Comparison of ENCODE assay signal across 8 mouse cellular contexts in the genomic region with DNA sequence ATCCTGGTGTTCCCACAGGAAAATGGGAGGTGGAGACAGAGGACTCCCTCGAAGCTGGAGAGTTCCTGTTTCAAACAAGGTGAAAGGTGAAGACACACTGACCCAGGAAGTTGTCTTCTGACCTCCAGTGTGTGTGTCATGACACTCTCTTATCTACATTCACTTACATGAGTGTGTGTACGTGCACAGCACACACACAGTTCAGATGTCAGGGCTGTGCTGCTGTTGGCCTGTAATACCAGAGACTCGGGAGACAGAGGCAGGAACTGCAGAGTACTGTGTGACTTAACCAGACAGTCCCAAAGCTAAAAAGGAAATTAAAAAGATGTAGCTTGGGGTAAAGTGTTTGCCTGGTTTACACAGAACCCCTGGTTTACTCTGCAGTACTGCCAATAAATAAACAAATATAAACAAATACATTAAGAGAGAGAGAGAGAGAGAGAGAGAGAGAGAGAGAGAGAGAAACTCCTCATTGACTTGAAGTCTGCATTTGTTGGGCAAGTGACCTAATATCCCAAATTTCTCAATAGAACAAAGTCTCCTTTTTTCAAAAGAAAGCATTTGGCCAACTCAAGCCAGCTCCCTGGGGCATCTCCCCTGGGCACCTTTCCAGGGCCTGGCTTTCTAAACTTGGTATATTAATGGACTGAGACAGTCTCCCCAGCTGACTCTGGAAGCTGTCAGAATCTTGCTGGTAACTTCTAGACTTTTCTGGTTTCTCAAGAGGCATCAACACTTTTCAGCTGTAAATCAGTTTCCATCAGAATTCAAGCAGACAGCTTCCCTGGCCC. TPM values are rescaled to one million over a fixed set of nuclear protein-coding genes. Genes with fewer than 3 reads are reported as not detected.
DNase-seq lines count a peak whose midpoint lies in the region; ATAC-seq and TF ChIP-seq lines count a peak whose summit lies in the region.

No protein-coding gene starts in this region.

- H3K4me3 ChIP-seq in lung, embryonic 15.5 days = no peak overlapping the region
- no peak overlapping the region for H3K4me3 ChIP-seq in brown adipose tissue, adult 24 weeks (ENCODE audit: insufficient read depth, low read depth, low read length)
- no peak overlapping the region for H3K4me3 ChIP-seq in kidney, adult 2 months (ENCODE audit: insufficient read depth, low read depth, low read length)
- H3K4me3 ChIP-seq in midbrain, postnatal 0 days (ENCODE audit: low read depth, low read length) = no peak overlapping the region

- H3K9ac ChIP-seq in lung, embryonic 15.5 days = no peak overlapping the region
- no peak overlapping the region for H3K9ac ChIP-seq in midbrain, postnatal 0 days (replicated peaks; ENCODE audit: low read length, poor library complexity, severe bottlenecking)

- ATAC-seq in lung, embryonic 15.5 days (ENCODE audit: borderline replicate concordance, extremely low read depth, low FRiP score, low TSS enrichment) = 0 out of 2 replicates have a peak, but pooled peaks have one; percentile 24
- no peak for ATAC-seq in midbrain, postnatal 0 days (ENCODE audit: low FRiP score)

- TF ChIP-seq POLR2A in kidney, adult 2 months (IDR thresholded peaks at IDR 0.05; ENCODE audit: low read depth, low read length) = no peak

- no peaks in the 10 kb centered on the region for H3K9me3 ChIP-seq in lung, embryonic 15.5 days
- H3K9me3 ChIP-seq in midbrain, postnatal 0 days (ENCODE audit: low read length) = no peaks in the 10 kb centered on the region

- H3K36me3 ChIP-seq in lung, embryonic 15.5 days = no peaks in the 10 kb centered on the region
- no peaks in the 10 kb centered on the region for H3K36me3 ChIP-seq in kidney, adult 2 months (ENCODE audit: control insufficient read depth, insufficient read depth, low read length)
- H3K36me3 ChIP-seq in midbrain, postnatal 0 days (ENCODE audit: insufficient read depth, low read length) = no peaks in the 10 kb centered on the region

- peak overlapping the region; percentile 53; the same call in 1 of the 2 replicates for H3K27ac ChIP-seq in lung, embryonic 15.5 days
- peak overlapping the region; percentile 91 for H3K27ac ChIP-seq in brown adipose tissue, adult 24 weeks (replicated peaks; ENCODE audit: low read depth, low read length)
- peak overlapping the region; percentile 78 for H3K27ac ChIP-seq in kidney, adult 2 months (ENCODE audit: insufficient read depth, low read depth, low read length)
- H3K27ac ChIP-seq in midbrain, postnatal 0 days (ENCODE audit: low read depth, low read length) = no peak overlapping the region

- DNase-seq in lung, postnatal 25 days (ENCODE audit: low spot score) = no peak
- peak; percentile 64 to 68 for DNase-seq in gastrocnemius, adult 8-10 months (ENCODE audit: low spot score in 2 of 2)
- DNase-seq in kidney, adult 2 months = peak; percentile 89
- peak; percentile 79 for DNase-seq in midbrain, postnatal 0 days (ENCODE audit: low spot score)
- no peak for DNase-seq in thymus, adult 18-20 months
- no peak for DNase-seq in urinary bladder, adult 18-20 months (ENCODE audit: low spot score in 2 of 2)

- no peaks in the 10 kb centered on the region for H3K27me3 ChIP-seq in lung, embryonic 15.5 days
- H3K27me3 ChIP-seq in kidney, adult 2 months (replicated peaks; ENCODE audit: control insufficient read depth, insufficient read depth, low read length) = no peaks in the 10 kb centered on the region
- H3K27me3 ChIP-seq in midbrain, postnatal 0 days (ENCODE audit: insufficient read depth, low read length) = no peaks in the 10 kb centered on the region

- TF ChIP-seq CTCF in kidney, adult 2 months (conservative IDR thresholded peaks at IDR 0.05; ENCODE audit: insufficient read depth, insufficient read length, low read depth, low read length) = no peak
- no peak for TF ChIP-seq CTCF in midbrain, postnatal 0 days (IDR thresholded peaks at IDR 0.05)

- H3K4me1 ChIP-seq in lung, embryonic 15.5 days = peaks cover 22% of the 10 kb centered on the region
- H3K4me1 ChIP-seq in brown adipose tissue, adult 24 weeks (ENCODE audit: control insufficient read depth, insufficient read depth, insufficient read length, low read length) = peaks cover 17% of the 10 kb centered on the region; the same call in 1 of the 2 replicates
- peaks cover 16% of the 10 kb centered on the region for H3K4me1 ChIP-seq in kidney, adult 2 months (ENCODE audit: control insufficient read depth, insufficient read depth, low read length)
- no peaks in the 10 kb centered on the region for H3K4me1 ChIP-seq in midbrain, postnatal 0 days (ENCODE audit: insufficient read depth, low read length)

- WGBS in lung, embryonic 15.5 days = 18% methylated on average over 3 of the region's 3 CpGs
- WGBS in kidney, adult 2 months = 35% methylated on average over 3 of the region's 3 CpGs
- 59% methylated on average over 3 of the region's 3 CpGs for WGBS in midbrain, postnatal 0 days

- peak overlapping the region; percentile 38; the same call in 1 of the 2 replicates for H3K4me2 ChIP-seq in lung, embryonic 15.5 days
- no peak overlapping the region for H3K4me2 ChIP-seq in midbrain, postnatal 0 days (ENCODE audit: low read depth, low read length, poor library complexity, severe bottlenecking)

RNA-seq across cellular contexts. Expression of a gene that starts 36.0 kb away (rescaled TPM):
- polyA plus RNA-seq in lung, embryonic 15.5 days (2015; fragmentation: Nextera tagmentation; extraction: Ambion mirVana) = 94.1 and 97.4 TPM in 2 replicates
- 14.7 and 23.5 TPM in 2 replicates for polyA plus RNA-seq in brown adipose tissue, adult 24 weeks (2012; ENCODE audit: insufficient read depth, insufficient read length, missing spikeins)
- total RNA-seq in gastrocnemius, adult 8-10 months (2022) = 10 to 100 TPM; 10.1 to 14.5 (median 12.7) TPM
- 11.8 and 13.6 TPM in 2 replicates for polyA plus RNA-seq in kidney, adult 2 months (2012; rRNA removed)
- 25.2 and 25.6 TPM in 2 replicates for total RNA-seq in midbrain, postnatal 0 days (2014; rRNA removed)
- 80.6 and 81.7 TPM in 2 replicates for polyA plus RNA-seq in midbrain, postnatal 0 days (2015; fragmentation: Nextera tagmentation; extraction: Ambion mirVana)

RNA-seq across cellular contexts. Expression of a gene that starts 51.3 kb away (rescaled TPM):
- 109 and 116 TPM in 2 replicates for polyA plus RNA-seq in lung, embryonic 15.5 days (2015; fragmentation: Nextera tagmentation; extraction: Ambion mirVana)
- polyA plus RNA-seq in brown adipose tissue, adult 24 weeks (2012; ENCODE audit: insufficient read depth, insufficient read length, missing spikeins) = 1,877 and 1,970 TPM in 2 replicates
- total RNA-seq in gastrocnemius, adult 8-10 months (2022) = 100 to 1,000 TPM; 374 to 423 (median 388) TPM
- 34.9 and 55.4 TPM in 2 replicates for polyA plus RNA-seq in kidney, adult 2 months (2012; rRNA removed)
- 70.5 and 96.7 TPM in 2 replicates for total RNA-seq in midbrain, postnatal 0 days (2014; rRNA removed)
- polyA plus RNA-seq in midbrain, postnatal 0 days (2015; fragmentation: Nextera tagmentation; extraction: Ambion mirVana) = 149 and 150 TPM in 2 replicates

Comparison
In these comparisons a context has a peak if more than half of its experiments do, and no peak if none do; other contexts are left out.
1. DNase-seq: peak in gastrocnemius, adult 8-10 months (2 of 2), kidney, adult 2 months (single experiment) and midbrain, postnatal 0 days (single experiment); none in lung, postnatal 25 days (single experiment), thymus, adult 18-20 months (0 of 2) and urinary bladder, adult 18-20 months (0 of 2).
2. RNA of a gene that starts 51.3 kb away (polyA plus RNA-seq): 1,877 to 1,970 TPM in brown adipose tissue, adult 24 weeks; 149 to 150 TPM in midbrain, postnatal 0 days, 109 to 116 TPM in lung, embryonic 15.5 days and 34.9 to 55.4 TPM in kidney, adult 2 months; every median in the first group is over 10 times any median in the second.